Mouse (Mus musculus): ENCODE results near the gene Map7d1. TPM values are rescaled to one million over a fixed set of nuclear protein-coding genes. Genes with fewer than 3 reads are reported as not detected.

Map7d1 gene
- polyA plus RNA-seq, 1 experiment, result 2.9 TPM

DNA sequence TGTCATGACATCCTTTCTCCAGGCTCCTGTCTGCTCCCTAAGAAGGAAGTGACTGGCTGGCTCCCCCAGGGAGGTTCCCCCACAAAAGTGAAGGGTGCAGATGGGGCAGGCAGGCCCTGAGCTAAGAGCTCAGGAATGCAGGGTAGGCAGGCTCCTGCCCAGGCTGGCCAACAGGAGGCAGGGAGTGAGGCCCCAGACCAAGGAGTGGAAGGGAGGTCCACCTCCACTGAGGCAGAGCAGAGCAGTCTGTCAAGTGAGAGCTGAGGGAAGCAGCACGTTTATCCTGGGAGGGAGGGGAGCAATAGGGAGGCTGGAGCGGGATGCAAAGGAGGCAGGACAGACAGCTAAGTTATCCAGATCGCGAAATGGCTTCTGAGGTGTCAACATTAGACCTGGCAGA, 5.5 kb downstream of the Map7d1 start:
- no peak for TF ChIP-seq TAL1 (IDR thresholded peaks at IDR 0.05; ENCODE audit: low read length)
- TF ChIP-seq GATA1 (IDR thresholded peaks at IDR 0.05; ENCODE audit: low read length), result no peak
- Histone ChIP-seq H3K4me1 (ENCODE audit: control insufficient read depth) (peaks cover 36% of the 10 kb centered on the region), H3K4me3 (replicated peaks) (no peak overlapping the region), H3K36me3 (ENCODE audit: control insufficient read depth) (peaks cover 3% of the 10 kb centered on the region), H3K9me3 (ENCODE audit: control insufficient read depth, low read length) (no peaks in the 10 kb centered on the region), H3K27me3 (ENCODE audit: control insufficient read depth) (peaks cover 17% of the 10 kb centered on the region)

DNA sequence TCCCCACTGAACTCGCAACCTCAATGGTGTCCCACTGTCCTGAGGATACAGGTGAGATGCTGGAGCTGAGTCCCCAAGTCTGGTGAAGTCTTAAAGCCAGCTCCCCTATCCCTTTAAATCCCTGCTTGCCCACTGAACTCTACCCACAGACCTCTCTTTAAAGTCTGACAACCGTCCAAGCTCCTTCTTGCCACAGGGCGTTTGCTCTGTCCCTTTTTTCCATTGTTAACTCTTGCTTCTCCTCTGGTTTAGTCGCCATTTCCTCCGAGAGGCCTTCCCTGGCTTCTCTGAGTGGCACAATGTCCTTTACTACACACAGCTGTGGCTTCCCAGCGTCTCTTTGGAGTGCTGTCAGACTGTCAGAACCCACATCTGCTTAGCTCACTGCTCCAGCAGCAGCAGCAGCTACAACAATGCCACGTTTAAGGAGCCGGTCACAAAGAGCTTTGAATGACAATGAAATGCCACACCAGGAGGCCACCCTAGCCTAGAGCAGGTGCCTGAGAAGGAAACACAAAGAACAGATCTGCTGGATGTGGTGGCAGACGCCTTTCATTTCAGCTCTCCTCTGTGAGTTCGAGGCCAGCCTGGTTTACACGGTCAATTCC, 7.8 kb downstream of the Map7d1 start:
- H3K36me3 ChIP-seq (ENCODE audit: control insufficient read depth), result peaks cover 3% of the 10 kb centered on the region
- TF ChIP-seq TAL1 (IDR thresholded peaks at IDR 0.05; ENCODE audit: low read length), result no peak
- no peak for TF ChIP-seq GATA1 (IDR thresholded peaks at IDR 0.05; ENCODE audit: low read length)

DNA sequence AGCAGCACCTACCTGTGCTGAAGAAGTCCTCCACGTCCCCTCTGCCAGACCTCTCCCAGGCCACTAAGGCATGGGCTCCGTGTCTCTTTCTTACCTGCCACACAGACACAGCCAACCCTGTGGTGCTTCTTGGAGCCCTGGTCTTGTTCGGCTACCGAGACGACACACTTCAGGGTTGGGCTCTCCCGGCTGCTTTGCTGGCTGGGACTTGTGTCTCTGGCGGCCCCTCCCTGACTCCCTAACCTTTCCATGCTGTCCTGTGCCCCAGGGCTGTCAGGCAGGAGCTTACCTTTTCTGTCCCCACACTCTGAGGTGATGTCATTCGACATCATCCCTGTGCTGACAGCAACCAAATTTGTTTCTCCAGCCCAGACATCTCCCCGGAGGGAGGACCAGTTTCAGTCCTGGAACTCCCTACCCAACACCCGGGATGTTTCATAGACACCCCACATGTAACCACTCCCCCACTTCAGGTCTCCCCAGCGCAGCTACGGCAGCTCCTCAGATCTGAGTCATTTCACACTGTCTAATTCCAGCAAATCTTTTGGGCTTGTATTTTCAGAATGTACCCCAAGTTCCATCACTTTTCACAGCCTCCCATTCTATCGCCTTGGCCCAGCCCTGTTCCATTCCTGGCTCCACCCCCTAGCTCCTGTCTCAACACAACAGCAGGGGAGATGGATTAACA, 9.8 kb downstream of the Map7d1 start:
- TF ChIP-seq TAL1 (IDR thresholded peaks at IDR 0.05; ENCODE audit: low read length) (no peak), GATA1 (IDR thresholded peaks at IDR 0.05; ENCODE audit: low read length) (no peak)
- peaks cover 7% of the 10 kb centered on the region for H3K4me1 ChIP-seq (ENCODE audit: control insufficient read depth)
- H3K36me3 ChIP-seq (ENCODE audit: control insufficient read depth), result peaks cover 10% of the 10 kb centered on the region

More for the DNA sequence above, 7.8 kb downstream of the Map7d1 start:
- no peaks in the 10 kb centered on the region for H3K9me3 ChIP-seq (ENCODE audit: control insufficient read depth, low read length)
- no peaks in the 10 kb centered on the region for H3K27me3 ChIP-seq (ENCODE audit: control insufficient read depth)
- H3K4me3 ChIP-seq (replicated peaks), result no peak overlapping the region
- peaks cover 17% of the 10 kb centered on the region for H3K4me1 ChIP-seq (ENCODE audit: control insufficient read depth)

DNA sequence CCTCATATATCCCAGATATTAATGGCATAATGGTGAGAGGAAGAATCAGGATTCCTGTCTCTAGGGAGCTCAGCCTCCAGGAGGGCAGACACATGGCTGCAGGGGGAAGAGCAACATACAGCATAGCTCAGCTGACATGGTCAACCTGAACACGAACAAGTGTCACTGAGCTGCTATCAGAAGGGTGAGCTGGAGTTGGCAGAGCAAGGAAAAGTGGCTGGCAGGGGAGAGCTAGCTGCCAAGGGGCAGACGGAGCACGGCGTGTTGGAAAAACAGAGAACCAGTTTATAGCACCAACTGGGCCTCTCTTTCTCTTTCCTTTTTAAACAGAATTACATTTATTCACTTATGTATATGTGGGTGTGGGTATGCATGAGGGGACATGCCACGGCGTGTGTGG, 13.6 kb downstream of the Map7d1 start:
- peaks cover 23% of the 10 kb centered on the region for H3K36me3 ChIP-seq (ENCODE audit: control insufficient read depth)
- TF ChIP-seq GATA1 (IDR thresholded peaks at IDR 0.05; ENCODE audit: low read length) (no peak), TAL1 (IDR thresholded peaks at IDR 0.05; ENCODE audit: low read length) (no peak)
- no peak overlapping the region for H3K4me3 ChIP-seq (replicated peaks)
- no peaks in the 10 kb centered on the region for H3K27me3 ChIP-seq (ENCODE audit: control insufficient read depth)
- H3K4me1 ChIP-seq (ENCODE audit: control insufficient read depth), result no peaks in the 10 kb centered on the region; the same call in 1 of the 2 replicates
- no peaks in the 10 kb centered on the region for H3K9me3 ChIP-seq (ENCODE audit: control insufficient read depth, low read length)

More for the DNA sequence above, 9.8 kb downstream of the Map7d1 start:
- H3K9me3 ChIP-seq (ENCODE audit: control insufficient read depth, low read length), result no peaks in the 10 kb centered on the region
- H3K27me3 ChIP-seq (ENCODE audit: control insufficient read depth), result no peaks in the 10 kb centered on the region
- no peak overlapping the region for H3K4me3 ChIP-seq (replicated peaks)

DNA sequence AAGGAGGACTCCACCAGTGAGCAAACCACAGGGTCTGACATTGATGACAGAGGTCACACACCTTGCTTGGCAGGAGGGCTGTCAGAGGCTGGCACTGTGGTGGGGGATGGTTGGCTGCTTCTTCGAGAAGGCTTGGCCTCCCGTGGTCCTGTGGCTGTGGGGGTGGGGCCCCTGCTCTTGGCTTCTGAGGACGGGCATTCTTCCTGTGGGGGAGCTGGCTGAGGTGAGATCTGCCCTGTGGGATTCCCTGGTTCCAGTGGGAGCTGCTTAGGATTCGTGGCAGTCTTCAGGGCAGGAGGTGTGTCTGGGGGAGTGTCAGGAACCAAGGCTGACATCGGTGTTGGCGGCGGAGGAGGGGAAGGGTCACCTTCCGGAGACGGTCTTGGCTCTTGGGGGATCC, 14.2 kb downstream of the Map7d1 start:
- H3K27me3 ChIP-seq (ENCODE audit: control insufficient read depth), result no peaks in the 10 kb centered on the region
- no peaks in the 10 kb centered on the region; the same call in 1 of the 2 replicates for H3K4me1 ChIP-seq (ENCODE audit: control insufficient read depth)
- no peak overlapping the region for H3K4me3 ChIP-seq (replicated peaks)
- TF ChIP-seq GATA1 (IDR thresholded peaks at IDR 0.05; ENCODE audit: low read length) (no peak), TAL1 (IDR thresholded peaks at IDR 0.05; ENCODE audit: low read length) (no peak)
- H3K9me3 ChIP-seq (ENCODE audit: control insufficient read depth, low read length), result no peaks in the 10 kb centered on the region
- peaks cover 25% of the 10 kb centered on the region for H3K36me3 ChIP-seq (ENCODE audit: control insufficient read depth)

DNA sequence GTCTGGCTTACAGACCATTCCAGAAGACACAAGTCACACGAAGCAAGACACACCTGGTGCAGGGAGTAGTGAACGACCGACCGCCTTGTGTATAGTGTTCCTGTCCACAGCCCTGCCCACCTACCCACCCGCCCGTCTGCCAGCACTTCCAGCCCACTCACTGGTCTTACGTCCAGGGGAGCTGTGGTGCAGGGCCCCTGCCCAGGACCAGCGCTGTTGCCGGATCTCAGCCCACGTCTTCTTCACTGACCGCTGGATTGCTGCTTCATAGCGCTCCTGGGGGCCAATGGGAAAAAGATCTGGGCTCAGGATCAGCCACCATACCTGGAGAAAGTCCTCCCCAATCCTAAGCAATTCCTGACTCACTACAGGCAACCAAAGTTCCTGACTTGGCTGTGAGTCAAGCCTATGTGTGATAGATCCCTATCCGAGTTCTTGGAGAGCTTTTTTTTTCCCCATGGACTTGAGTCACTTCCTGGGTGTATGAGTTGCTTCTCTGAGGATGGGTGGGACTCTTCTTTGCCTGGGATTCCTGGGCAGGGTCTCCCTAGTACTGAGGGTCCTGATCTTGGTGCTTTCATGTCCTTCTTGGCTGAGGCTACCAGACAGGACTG, 16.2 kb downstream of the Map7d1 start:
- H3K4me1 ChIP-seq (ENCODE audit: control insufficient read depth), result no peaks in the 10 kb centered on the region
- TF ChIP-seq GATA1 (IDR thresholded peaks at IDR 0.05; ENCODE audit: low read length) (no peak), TAL1 (IDR thresholded peaks at IDR 0.05; ENCODE audit: low read length) (no peak)
- H3K27me3 ChIP-seq (ENCODE audit: control insufficient read depth), result no peaks in the 10 kb centered on the region
- H3K4me3 ChIP-seq (replicated peaks), result no peak overlapping the region
- peaks cover 29% of the 10 kb centered on the region for H3K36me3 ChIP-seq (ENCODE audit: control insufficient read depth)
- no peaks in the 10 kb centered on the region for H3K9me3 ChIP-seq (ENCODE audit: control insufficient read depth, low read length)

DNA sequence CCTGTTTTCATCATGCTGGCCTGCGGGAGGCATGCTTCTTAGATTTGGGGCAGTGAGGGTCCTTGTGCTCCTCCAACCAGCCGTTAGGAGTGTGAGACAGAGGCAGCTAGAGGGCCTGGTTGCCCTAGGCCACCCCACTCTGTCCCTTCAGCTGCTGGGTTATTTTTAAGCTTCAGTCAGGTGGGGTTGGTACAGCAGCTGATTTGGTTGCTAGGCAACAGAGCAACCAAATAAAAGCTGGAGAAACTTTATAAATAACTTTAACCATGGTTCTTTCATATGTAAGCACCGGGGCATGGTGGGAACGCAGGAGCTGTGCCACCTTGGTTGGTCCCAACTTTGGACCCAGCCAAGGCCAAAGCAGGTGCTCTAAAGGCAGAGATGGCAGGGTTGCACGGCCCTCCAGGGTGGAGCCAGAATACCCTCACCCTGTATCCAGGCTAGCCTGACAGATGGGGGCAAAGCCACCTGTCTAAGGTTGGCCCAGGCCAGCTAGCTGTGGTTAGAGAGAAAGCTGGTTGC, 18.4 kb downstream of the Map7d1 start:
- Histone ChIP-seq H3K27me3 (ENCODE audit: control insufficient read depth) (no peaks in the 10 kb centered on the region), H3K4me3 (replicated peaks) (no peak overlapping the region), H3K36me3 (ENCODE audit: control insufficient read depth) (peaks cover 48% of the 10 kb centered on the region), H3K4me1 (ENCODE audit: control insufficient read depth) (peaks cover 8% of the 10 kb centered on the region), H3K9me3 (ENCODE audit: control insufficient read depth, low read length) (no peaks in the 10 kb centered on the region)
- TF ChIP-seq GATA1 (IDR thresholded peaks at IDR 0.05; ENCODE audit: low read length), result no peak
- no peak for TF ChIP-seq TAL1 (IDR thresholded peaks at IDR 0.05; ENCODE audit: low read length)

DNA sequence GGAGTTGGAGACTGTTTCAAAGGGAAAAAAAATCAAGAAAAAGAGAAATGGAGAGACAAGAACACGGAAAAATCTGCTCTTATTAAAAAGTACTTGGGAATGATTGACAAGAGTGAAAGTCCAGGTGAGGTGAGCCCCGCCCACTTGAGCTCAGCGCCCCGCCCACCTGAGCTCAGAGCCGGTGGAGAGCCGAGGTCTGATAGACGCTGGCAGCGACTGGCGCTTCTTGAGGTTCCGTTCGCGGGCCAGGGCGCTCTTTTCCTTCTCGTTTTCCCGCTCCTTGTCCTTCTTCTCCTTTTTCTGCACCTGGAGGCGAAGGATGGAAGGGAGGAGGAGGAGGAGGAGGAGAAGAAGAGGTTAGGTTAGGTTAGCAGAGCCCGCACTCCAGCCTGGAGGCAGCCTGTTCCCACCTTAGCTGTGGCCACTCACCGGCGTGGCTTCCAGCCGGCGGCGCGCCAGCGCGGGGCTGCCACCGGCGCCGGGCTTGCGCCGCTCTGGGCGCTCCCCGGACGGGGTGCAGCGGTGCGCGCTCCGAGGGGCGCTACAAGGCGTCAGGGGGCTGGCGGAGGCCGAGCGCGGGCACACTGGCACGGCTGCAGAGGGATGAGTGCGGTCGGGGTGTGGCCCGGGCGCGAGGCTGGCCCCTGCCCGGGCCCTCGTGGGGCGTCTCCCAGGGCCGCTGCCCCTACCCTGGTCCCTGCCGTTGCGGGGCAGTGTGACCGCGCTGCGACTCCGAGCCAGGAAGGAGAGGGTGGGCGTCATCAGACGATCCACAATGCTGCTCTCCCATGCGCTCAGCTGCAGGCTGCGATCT, 19.5 kb downstream of the Map7d1 start:
- Histone ChIP-seq H3K4me3 (replicated peaks) (no peak overlapping the region), H3K4me1 (ENCODE audit: control insufficient read depth) (peaks cover 8% of the 10 kb centered on the region), H3K36me3 (ENCODE audit: control insufficient read depth) (peaks cover 51% of the 10 kb centered on the region), H3K9me3 (ENCODE audit: control insufficient read depth, low read length) (no peaks in the 10 kb centered on the region), H3K27me3 (ENCODE audit: control insufficient read depth) (no peaks in the 10 kb centered on the region)
- TF ChIP-seq GATA1 (IDR thresholded peaks at IDR 0.05; ENCODE audit: low read length), result no peak
- TF ChIP-seq TAL1 (IDR thresholded peaks at IDR 0.05; ENCODE audit: low read length), result no peak

All from erythroblast, embryonic 14.5 days (primary cell).